Mouse (Mus musculus) small intestine, adult 2 months (tissue): ENCODE measurements around the gene Kazald1.

Experiments used
- CTCF ChIP-seq: fragments of 200-500 bp; IDR thresholded peaks from 2 replicates; pipeline ENCODE4 v1.5.1; 2012; ENCODE audit warnings: low read depth, mild to moderate bottlenecking, control low read depth, inconsistent platforms, low read length, moderate library complexity, mixed read lengths; ENCODE audit not compliant: insufficient replicate concordance, insufficient read length; ENCODE audit errors: extremely low read depth
- POLR2A ChIP-seq: fragments of 200-500 bp; IDR thresholded peaks from 2 replicates; pipeline ENCODE4 v1.6.1; 2012; ENCODE audit warnings: low read depth, mild to moderate bottlenecking, control low read depth, inconsistent platforms, low read length, moderate library complexity

- TF ChIP-seq POLR2A (no peak), CTCF (no peak)
Measured at GRCm38 (mm10) chr19:45040214-45040613, 34.8 kb upstream of the Kazald1 start.
